Mouse (Mus musculus): ENCODE data around the gene Insl6. TPM values are rescaled to one million over a fixed set of nuclear protein-coding genes. Genes with fewer than 3 reads are reported as not detected.

The Insl6 gene
- polyA plus RNA-seq (2014; fragmentation: Illumina TruSeq; extraction: RNeasy Lipid Tissue Mini Kit (QIAGEN cat#74804); ENCODE audit: low read depth, low replicate concordance) = 6.9 TPM

DNA sequence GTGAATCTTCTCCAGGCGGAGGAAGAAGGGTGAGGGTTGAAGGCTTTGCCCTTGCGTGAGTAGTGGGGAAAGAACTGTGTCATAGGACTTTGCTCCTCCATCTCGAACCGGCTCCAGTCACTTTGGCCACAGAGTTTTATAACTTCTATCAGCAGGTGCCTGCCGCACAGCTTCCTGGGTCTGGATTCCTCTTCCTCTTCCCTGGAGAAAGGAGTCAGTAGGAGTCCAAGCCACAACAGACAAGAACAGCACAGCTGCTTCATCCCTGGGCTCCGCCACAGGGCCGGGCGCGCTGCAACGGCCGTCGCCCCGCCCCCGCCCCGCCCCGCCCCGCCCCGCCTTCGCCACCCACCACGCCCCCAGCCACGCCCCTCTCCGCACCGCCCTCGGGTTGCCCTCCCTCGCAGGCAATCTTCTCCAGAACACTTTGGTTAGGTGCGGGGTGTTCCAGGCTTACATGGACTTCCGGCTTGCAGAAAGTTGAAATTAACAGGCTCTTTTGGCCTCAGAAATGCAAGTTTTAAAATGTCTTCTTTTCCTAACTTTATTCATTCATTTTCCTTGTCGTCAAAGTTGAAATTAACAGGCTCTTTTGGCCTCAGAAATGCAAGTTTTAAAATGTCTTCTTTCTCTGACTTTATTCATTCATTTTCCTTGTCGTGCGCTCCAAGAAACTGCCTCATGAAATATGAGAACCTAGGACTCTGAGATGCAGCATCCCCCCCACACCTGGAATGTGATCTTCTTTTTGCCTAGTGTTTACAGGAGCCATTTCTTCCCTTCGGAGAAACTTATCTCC lies at the start of gene Insl6:
Gene Insl6, minus strand, starts transcription at position 304 of the 799 bp plus-strand sequence.

GRCm38 (mm10) chr19:29366969-29367622 lies 41.9 kb upstream of the Insl6 start, which contains the start of the genes Plgrkt and Cd274:
Plgrkt (minus strand) TSS chr19:29367390.
Cd274 (plus strand) TSS chr19:29367455.

DNA sequence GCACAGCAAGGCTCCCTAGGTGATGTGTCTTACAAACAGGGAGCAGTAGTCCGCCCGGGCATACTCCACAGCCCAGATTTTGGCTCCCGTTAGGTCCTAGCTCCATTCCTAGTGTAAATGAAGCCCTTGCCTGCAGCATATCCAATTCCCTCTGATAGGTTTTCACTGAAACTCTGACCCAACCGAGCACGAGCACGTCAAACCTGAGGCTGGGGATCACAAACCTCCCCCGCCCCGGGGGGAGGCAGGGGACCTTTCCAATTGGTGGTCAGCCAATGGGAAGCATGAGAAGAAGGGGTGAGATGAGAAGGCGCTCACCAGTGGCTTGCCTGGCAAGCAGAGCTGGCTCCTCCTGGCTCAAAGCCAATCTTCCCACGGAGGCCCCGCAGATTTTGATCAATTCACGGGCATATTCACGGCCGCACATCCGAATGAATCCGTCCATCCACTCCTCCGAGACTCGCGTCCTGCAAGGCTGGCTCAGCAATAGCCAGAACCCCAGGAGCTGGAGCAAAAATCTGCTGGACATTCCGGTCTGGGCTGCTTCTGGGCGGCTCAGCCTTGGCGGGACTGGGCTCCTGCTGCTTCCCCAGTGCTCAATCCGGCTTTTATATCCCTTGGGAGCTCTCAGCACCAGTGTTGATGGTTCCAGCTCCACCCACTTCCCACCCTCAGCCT lies 9.1 kb upstream of the Insl6 start, which contains the start of gene Rln1:
Gene Rln1, minus strand, starts transcription at position 603 of the 678 bp plus-strand sequence.

Other genes with a start within 250 kb of the Insl6 start
- 1.7 TPM for gene Rcl1, start 224.0 kb downstream of the Insl6 start, polyA plus RNA-seq (2014; fragmentation: Illumina TruSeq; extraction: RNeasy Lipid Tissue Mini Kit (QIAGEN cat#74804); ENCODE audit: low read depth, low replicate concordance)
- gene Jak2, start 73.5 kb downstream of the Insl6 start, polyA plus RNA-seq (2014; fragmentation: Illumina TruSeq; extraction: RNeasy Lipid Tissue Mini Kit (QIAGEN cat#74804); ENCODE audit: low read depth, low replicate concordance) = 127 TPM
- not detected for gene Rln1, start 9.3 kb upstream of the Insl6 start, polyA plus RNA-seq (2014; fragmentation: Illumina TruSeq; extraction: RNeasy Lipid Tissue Mini Kit (QIAGEN cat#74804); ENCODE audit: low read depth, low replicate concordance)
- gene Plgrkt, start 42.0 kb upstream of the Insl6 start, polyA plus RNA-seq (2014; fragmentation: Illumina TruSeq; extraction: RNeasy Lipid Tissue Mini Kit (QIAGEN cat#74804); ENCODE audit: low read depth, low replicate concordance) = 345 TPM
- 12.9 TPM for gene Cd274, start 42.1 kb upstream of the Insl6 start, polyA plus RNA-seq (2014; fragmentation: Illumina TruSeq; extraction: RNeasy Lipid Tissue Mini Kit (QIAGEN cat#74804); ENCODE audit: low read depth, low replicate concordance)
- 0.35 TPM for gene Pdcd1lg2, start 85.6 kb upstream of the Insl6 start, polyA plus RNA-seq (2014; fragmentation: Illumina TruSeq; extraction: RNeasy Lipid Tissue Mini Kit (QIAGEN cat#74804); ENCODE audit: low read depth, low replicate concordance)
- gene Ric1, start 196.9 kb upstream of the Insl6 start, polyA plus RNA-seq (2014; fragmentation: Illumina TruSeq; extraction: RNeasy Lipid Tissue Mini Kit (QIAGEN cat#74804); ENCODE audit: low read depth, low replicate concordance) = 30.9 TPM